Mouse (Mus musculus) left cerebral cortex, adult 2 months (tissue): ENCODE measurements at regions not wholly inside any gene's neighbourhood (a gene's known extent, or its start where the extent isn't known, plus 50 kb on each side); places are given as distances from the start of the nearest gene placed in this dataset.

Source experiments
- DNase-seq, 2 experiments: peaks; one replicate each; pipeline ENCODE4 v3.0.0; 2021 to 2022; ENCODE audit warnings: low spot score in 2 of 2, mixed read lengths in 1 of 2; ENCODE audit errors: extremely low spot score in 1 of 2
- H3K27ac ChIP-seq: fragments of 200-600 bp; 2 replicates; pipeline ENCODE4 v1.8.1; 2022
- H3K4me3 ChIP-seq: fragments of 200-600 bp; 2 replicates; pipeline ENCODE4 v1.8.1; 2022
- CTCF ChIP-seq: fragments of 200-600 bp; IDR thresholded peaks from 2 replicates; pipeline ENCODE4 v1.8.1; 2022; ENCODE audit warnings: antibody characterized with exemption, mild to moderate bottlenecking, moderate library complexity
- intact Hi-C: fragments of 180-260 bp; cut with DNase I; formaldehyde crosslinking; loops from one replicate; pipeline ENCODE4 v1.15.1; 2025

- intact Hi-C loops = loop anchor here (5.0 kb wide), 2 partner anchors 108 to 208 kb away; no protein-coding TSS in a partner anchor
- Histone ChIP-seq H3K4me3 (no peak overlapping the region), H3K27ac (no peak overlapping the region)
- no peak for DNase-seq
- TF ChIP-seq CTCF = no peak
These were observed 81.9 kb upstream of the Rbpj start for GRCm38 (mm10) chr5:53384026-53384425.

DNA sequence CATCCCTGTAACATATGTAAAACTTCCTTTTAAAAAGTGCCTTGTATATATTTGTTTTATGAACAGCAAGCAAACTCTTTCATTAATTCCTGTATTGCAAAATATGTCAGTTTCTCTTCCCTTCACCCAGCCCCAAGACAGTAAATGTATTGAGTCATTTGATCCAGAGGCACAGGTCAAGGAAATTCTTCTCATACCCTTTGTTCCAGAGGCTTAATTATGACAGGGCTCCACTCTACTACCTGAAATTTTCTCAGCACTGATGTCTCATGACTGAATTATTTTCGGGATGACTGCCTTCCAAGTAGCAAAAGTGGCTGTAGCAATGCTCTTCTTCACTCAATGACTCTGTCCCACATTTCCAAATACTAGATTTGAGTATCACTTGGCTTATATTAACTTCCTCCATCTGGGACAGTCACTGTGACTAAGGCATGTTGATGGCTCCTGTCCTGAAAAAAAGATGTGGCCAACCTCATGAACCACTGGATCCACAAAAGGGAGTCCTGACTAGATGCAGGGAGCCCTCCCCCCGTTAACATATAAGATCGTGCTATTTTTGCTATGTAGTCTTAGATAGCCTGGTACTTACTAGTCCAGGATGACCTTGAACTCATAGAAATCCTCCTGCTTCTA is 80.3 kb upstream of the Rbpj start:
- intact Hi-C loops = no loop called here
- no peak overlapping the region for H3K27ac ChIP-seq
- DNase-seq = no peak
- no peak overlapping the region for H3K4me3 ChIP-seq
- TF ChIP-seq CTCF = no peak

DNA sequence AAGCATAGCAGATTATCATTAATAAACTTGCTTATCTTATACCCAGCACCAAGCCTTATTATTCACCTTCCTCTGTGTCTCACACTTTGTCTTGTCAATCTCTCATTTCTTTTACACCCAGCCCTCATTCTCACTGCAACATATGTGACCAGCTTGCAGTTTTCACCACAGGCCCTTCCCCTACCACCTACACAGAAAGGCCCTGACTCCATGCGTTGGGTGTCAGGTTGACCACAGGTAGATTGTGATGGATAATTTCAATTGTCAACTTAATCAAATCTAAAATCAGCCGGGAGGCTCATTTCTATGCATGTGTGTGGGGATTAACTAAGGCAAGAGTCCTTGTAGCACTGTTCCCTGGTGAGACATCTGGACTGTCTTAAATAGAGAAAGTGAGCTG is 72.4 kb upstream of the Rbpj start:
- intact Hi-C loops = no loop called here
- H3K27ac ChIP-seq = no peak overlapping the region
- no peak for TF ChIP-seq CTCF
- H3K4me3 ChIP-seq = no peak overlapping the region
- DNase-seq = no peak

GRCm38 (mm10) chr5:53394560-53394959 is 71.4 kb upstream of the Rbpj start:
- intact Hi-C loops = no loop called here
- Histone ChIP-seq H3K27ac (no peak overlapping the region), H3K4me3 (no peak overlapping the region)
- no peak for DNase-seq
- no peak for TF ChIP-seq CTCF

GRCm38 (mm10) chr5:53398428-53399058 is 67.4 kb upstream of the Rbpj start:
- Histone ChIP-seq H3K4me3 (no peak overlapping the region), H3K27ac (no peak overlapping the region)
- TF ChIP-seq CTCF = no peak
- intact Hi-C loops = no loop called here
- DNase-seq = no peak

- Histone ChIP-seq H3K4me3 (no peak overlapping the region), H3K27ac (no peak overlapping the region)
- DNase-seq = no peak
- intact Hi-C loops = no loop called here
- no peak for TF ChIP-seq CTCF
These were observed 64.9 kb upstream of the Rbpj start for GRCm38 (mm10) chr5:53401093-53401492.

- intact Hi-C loops = no loop called here
- no peak for DNase-seq
- no peak overlapping the region for H3K27ac ChIP-seq
- H3K4me3 ChIP-seq = no peak overlapping the region
- TF ChIP-seq CTCF = no peak
These were observed 63.9 kb upstream of the Rbpj start for GRCm38 (mm10) chr5:53402022-53402421.

GRCm38 (mm10) chr5:53402619-53403151 is 63.3 kb upstream of the Rbpj start:
- H3K27ac ChIP-seq = no peak overlapping the region
- intact Hi-C loops = no loop called here
- no peak for DNase-seq
- no peak for TF ChIP-seq CTCF
- H3K4me3 ChIP-seq = no peak overlapping the region

DNA sequence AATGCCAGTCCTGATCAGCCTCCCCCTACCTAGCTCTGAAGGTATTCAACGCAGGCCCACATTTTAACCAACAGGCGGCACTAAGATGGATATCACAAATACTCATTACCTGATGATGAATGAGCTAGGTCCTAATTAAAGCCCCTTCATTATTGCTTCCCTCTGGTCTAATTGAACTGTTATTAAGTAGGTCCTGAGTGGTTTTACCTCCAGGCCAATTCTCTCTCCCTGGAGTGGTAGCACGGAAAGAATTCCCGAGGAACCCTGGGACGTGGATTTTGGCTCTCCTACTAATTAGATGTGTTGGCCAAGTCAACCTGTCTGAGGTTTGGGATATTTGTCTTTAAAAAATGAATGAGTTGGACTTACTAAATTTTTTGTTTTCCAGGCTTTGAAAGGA is 60.0 kb upstream of the Rbpj start:
- intact Hi-C loops = no loop called here
- H3K27ac ChIP-seq = no peak overlapping the region

DNA sequence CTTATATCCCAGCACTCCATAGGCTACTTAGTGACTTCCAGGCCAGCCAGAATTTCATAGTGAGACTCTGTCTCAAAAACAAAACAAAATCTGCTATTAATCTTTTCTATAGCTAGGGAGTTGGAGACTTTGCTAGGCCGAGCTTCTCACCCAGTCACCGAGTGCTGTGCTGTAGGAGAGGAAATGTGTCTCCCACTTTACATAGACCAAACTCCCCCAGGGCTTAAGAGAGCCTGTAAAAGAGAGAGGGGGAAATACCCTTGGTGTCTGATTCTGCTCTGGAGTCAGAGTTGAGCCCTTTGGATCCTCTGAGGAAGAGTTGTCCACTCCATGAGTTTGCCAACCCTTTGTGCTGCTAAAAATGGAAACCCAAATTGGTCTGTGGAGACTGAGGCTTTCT is 58.3 kb upstream of the Rbpj start:
- intact Hi-C loops = no loop called here
- TF ChIP-seq CTCF = no peak
- H3K4me3 ChIP-seq = no peak overlapping the region
- H3K27ac ChIP-seq = no peak overlapping the region
- DNase-seq = no peak

More for the DNA sequence above, 60.0 kb upstream of the Rbpj start:
- DNase-seq = no peak
- H3K4me3 ChIP-seq = no peak overlapping the region
- TF ChIP-seq CTCF = no peak

GRCm38 (mm10) chr5:53408235-53408634 is 57.7 kb upstream of the Rbpj start:
- no peak for DNase-seq
- no peak overlapping the region for H3K4me3 ChIP-seq
- H3K27ac ChIP-seq = no peak overlapping the region
- intact Hi-C loops = no loop called here
- TF ChIP-seq CTCF = no peak

GRCm38 (mm10) chr5:53409740-53410139 is 56.2 kb upstream of the Rbpj start:
- Histone ChIP-seq H3K27ac (no peak overlapping the region), H3K4me3 (no peak overlapping the region)
- DNase-seq = no peak
- intact Hi-C loops = no loop called here
- no peak for TF ChIP-seq CTCF
